Mouse (Mus musculus) embryonic facial prominence, embryonic 15.5 days (tissue): ENCODE data around the gene Wee1. TPM values are rescaled to one million over a fixed set of nuclear protein-coding genes. Genes with fewer than 3 reads are reported as not detected.
A peak's percentile ranks its signal among the peaks of the same experiment; 100 is the strongest.

Experiments used
- ATAC-seq: fragments of 200-750 bp; cut with Nextera tagmentation; 2 replicates; pipeline ENCODE4 v1.8.0; 2017; ENCODE audit warnings: low read depth, moderate TSS enrichment; ENCODE audit not compliant: insufficient number of reproducible peaks, low FRiP score, low TSS enrichment
- H3K27ac ChIP-seq: fragments of 300-500 bp; sonication (generic); replicated peaks from 2 replicates; pipeline ENCODE4 v1.5.1; 2015; ENCODE audit warnings: mild to moderate bottlenecking, inconsistent platforms
- H3K27me3 ChIP-seq: fragments of 300-500 bp; sonication (generic); 2 replicates; pipeline ENCODE4 v1.6.1; 2015; ENCODE audit warnings: inconsistent platforms
- H3K36me3 ChIP-seq: fragments of 300-500 bp; sonication (generic); 2 replicates; pipeline ENCODE4 v1.6.1; 2015; ENCODE audit warnings: mild to moderate bottlenecking, inconsistent platforms
- H3K4me1 ChIP-seq: fragments of 300-500 bp; sonication (generic); 2 replicates; pipeline ENCODE4 v1.6.1; 2015; ENCODE audit warnings: inconsistent platforms
- H3K4me2 ChIP-seq: fragments of 300-500 bp; sonication (generic); replicated peaks from 2 replicates; pipeline ENCODE4 v1.6.1; 2015; ENCODE audit warnings: mild to moderate bottlenecking, inconsistent platforms
- H3K4me3 ChIP-seq: fragments of 300-500 bp; sonication (generic); replicated peaks from 2 replicates; pipeline ENCODE4 v1.5.1; 2015; ENCODE audit warnings: mild to moderate bottlenecking, inconsistent platforms
- H3K9ac ChIP-seq: fragments of 300-500 bp; sonication (generic); 2 replicates; pipeline ENCODE4 v1.6.1; 2015; ENCODE audit warnings: inconsistent platforms
- H3K9me3 ChIP-seq: fragments of 300-500 bp; sonication (generic); replicated peaks from 2 replicates; pipeline ENCODE4 v1.6.1; 2016; ENCODE audit warnings: inconsistent platforms
- WGBS: fragments of 180-500 bp; shearing (Covaris S2); methylation state at CpG from one replicate; pipeline ENCODE4 v1.1.7; 2015; 5-methylcytosine and 5-hydroxymethylcytosine counted together
- polyA plus RNA-seq: library from polyadenylated mRNA; unstranded; fragments of >200 nt; fragmentation: Nextera tagmentation; extraction: Ambion mirVana; gene quantifications from 2 replicates; pipeline ENCODE4 v1.2.1, GENCODE M21; 2015

Wee1 gene
- 22.2 and 23.9 TPM in 2 replicates for polyA plus RNA-seq

DNA sequence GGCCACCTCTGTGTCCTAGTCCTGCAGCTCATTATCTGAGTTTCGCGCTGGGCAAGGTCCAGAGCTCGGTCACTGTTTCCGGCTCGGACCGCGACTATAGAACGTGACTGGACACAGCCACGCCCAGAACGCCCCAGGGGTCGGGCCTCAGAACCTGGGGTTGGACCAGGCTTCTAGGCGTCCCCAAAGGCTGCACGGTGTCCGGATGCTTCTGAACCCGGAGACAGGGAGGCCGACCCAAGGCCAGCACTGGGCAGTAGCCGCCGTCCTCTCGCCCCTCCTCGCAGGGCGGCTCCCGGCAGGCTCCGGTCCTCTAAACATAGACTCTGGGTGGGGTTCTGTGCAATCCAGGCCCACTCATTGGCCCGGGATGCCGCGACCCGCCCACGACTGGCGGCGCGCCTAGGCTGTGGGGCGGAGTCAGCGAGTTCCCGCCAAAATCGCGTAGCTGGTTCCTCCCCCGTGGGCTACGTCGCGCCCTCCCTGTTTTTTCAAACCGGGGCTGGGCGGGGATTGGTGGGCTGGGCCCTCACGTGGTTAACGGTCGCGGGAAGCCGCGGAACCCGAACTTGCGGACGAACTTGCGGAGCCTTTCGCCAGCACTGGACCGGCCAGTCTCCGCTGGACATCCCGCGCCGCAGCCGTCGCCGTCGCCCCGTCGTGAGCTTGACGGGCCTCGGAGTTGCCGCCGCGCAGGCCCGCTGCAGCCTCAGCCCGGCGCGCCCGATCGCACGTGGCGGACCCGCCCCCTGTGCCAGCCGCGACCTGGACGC lies at the start of gene Wee1:
TSS of gene Wee1 (plus strand) at position 531 of the 773 bp plus-strand sequence.
- H3K4me2 ChIP-seq, result peak within 1 kb of the TSS; percentile 77
- H3K9me3 ChIP-seq, result no peaks in the 10 kb centered on the region
- H3K4me1 ChIP-seq, result peaks cover 18% of the 10 kb centered on the region
- H3K27me3 ChIP-seq, result no peaks in the 10 kb centered on the region
- under 1% methylated on average over 81 of the region's 81 CpGs for WGBS
- peak within 1 kb of the TSS; percentile 82 for H3K9ac ChIP-seq
- no peaks in the 10 kb centered on the region for H3K36me3 ChIP-seq
- peak; percentile 98 for ATAC-seq
- H3K27ac ChIP-seq, result peak within 1 kb of the TSS; percentile 94
- H3K4me3 ChIP-seq, result peak within 1 kb of the TSS; percentile 98

DNA sequence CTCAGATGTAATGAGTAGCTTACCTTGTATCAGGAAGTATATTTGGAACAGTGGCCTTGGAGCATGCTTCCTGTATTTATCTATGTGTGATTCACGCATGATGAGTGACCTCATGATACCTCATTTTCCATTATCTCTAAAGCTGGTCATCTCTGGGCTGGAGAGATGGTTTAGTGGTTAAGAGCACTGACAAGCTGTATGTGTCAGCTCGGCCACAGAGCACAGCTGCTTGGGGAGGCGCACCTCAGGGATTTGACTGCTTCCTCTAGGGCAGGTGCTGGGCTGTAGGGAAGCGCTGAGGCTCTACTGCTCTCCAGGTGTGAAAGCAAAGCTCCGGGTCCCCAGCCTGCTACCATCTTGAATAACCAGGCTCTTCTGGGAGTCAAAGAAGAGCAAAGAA lies 43.7 kb upstream of the Wee1 start:
- H3K4me3 ChIP-seq, result no peak overlapping the region
- peaks cover 76% of the 10 kb centered on the region for H3K36me3 ChIP-seq
- no peaks in the 10 kb centered on the region for H3K4me1 ChIP-seq
- no peak overlapping the region for H3K4me2 ChIP-seq
- no peak for ATAC-seq
- H3K27me3 ChIP-seq, result no peaks in the 10 kb centered on the region
- no peak overlapping the region for H3K9ac ChIP-seq
- H3K9me3 ChIP-seq, result no peaks in the 10 kb centered on the region
- H3K27ac ChIP-seq, result no peak overlapping the region
- WGBS, result 85% methylated on average over 5 of the region's 5 CpGs

DNA sequence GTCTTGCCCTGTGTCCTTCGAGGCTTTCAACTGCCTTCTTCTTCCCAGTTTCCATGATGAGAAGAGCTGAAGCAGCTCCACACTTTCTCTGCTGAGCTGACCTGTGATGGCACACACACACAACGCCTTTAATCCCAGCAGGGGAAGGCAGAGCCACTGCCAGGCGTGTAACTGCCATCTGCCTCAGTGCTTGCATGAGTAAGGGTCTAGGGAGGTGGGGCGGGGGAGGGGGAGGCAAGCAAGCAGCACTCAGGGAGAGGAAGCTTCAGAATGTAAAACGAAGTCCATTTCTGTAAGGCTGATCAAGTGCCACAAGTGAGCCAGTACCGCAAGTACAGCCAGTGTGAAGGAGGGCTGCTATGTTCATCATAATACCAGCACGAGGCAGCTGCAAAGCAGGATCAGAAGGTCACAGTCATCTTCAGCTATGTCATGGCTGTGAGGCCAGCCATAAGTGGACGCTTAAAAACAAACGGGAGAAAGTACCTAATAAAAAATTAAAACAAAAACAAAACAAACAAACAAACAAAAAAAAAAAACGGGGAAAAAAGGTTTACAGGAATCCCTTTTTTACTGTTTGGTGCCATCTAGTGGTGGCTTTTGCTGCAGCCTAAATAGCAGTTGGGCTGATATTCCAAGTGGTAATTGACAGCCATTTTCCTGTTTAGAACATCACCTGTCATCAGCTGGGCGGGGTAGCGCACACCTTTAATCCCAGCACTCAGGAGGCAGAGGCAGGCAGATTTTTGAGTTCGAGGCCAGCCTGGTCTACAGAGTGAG lies 38.3 kb upstream of the Wee1 start:
- Histone ChIP-seq H3K9me3 (no peaks in the 10 kb centered on the region), H3K4me1 (no peaks in the 10 kb centered on the region), H3K9ac (no peak overlapping the region), H3K27ac (no peak overlapping the region), H3K4me3 (no peak overlapping the region), H3K4me2 (no peak overlapping the region), H3K36me3 (peaks cover 81% of the 10 kb centered on the region), H3K27me3 (no peaks in the 10 kb centered on the region)
- WGBS, result 70% methylated on average over 13 of the region's 13 CpGs
- ATAC-seq, result no peak

DNA sequence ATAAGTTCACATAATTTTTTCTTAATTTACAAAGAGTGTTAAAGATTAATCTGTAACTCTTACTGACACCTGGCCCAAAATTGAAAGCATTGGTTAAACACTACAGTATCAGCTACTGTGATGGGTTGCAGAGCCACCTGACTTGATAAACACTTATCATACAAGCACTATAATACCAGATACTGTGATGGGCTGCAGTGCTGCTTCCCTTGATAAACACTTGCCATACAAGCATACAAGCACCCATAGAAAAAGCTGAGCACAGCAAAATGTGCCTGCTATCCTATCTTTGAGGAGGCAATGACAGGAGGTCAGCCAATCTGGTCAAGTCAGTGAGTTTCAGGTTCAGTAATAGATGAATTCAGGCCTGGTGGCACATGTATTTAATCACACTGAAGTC lies 36.6 kb upstream of the Wee1 start:
- Histone ChIP-seq H3K4me1 (no peaks in the 10 kb centered on the region), H3K36me3 (peaks cover 76% of the 10 kb centered on the region), H3K9me3 (no peaks in the 10 kb centered on the region), H3K27ac (no peak overlapping the region), H3K27me3 (no peaks in the 10 kb centered on the region), H3K9ac (no peak overlapping the region), H3K4me3 (no peak overlapping the region), H3K4me2 (no peak overlapping the region)
- no peak for ATAC-seq

DNA sequence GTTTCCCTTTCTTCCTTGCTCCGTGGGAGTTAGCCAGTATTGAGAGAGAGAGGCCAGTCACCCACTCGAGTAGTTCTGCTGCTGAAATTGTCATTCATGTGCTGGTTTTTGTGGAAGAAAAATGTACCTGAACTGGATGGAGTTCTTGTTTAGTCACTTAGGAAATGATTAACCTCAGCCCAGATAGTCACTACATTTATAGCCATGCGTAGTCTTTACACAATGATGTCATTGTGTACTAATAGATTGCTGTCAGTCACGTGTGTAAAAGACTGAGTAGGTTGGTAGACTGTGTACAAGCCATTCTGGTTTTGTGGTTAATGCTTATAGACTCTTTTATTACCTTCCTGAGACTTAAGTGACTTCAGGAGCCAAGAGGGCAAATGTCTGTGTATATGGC lies 33.9 kb upstream of the Wee1 start:
- Histone ChIP-seq H3K36me3 (peaks cover 81% of the 10 kb centered on the region), H3K4me1 (no peaks in the 10 kb centered on the region), H3K27me3 (no peaks in the 10 kb centered on the region), H3K9me3 (no peaks in the 10 kb centered on the region), H3K4me2 (no peak overlapping the region), H3K4me3 (no peak overlapping the region), H3K27ac (no peak overlapping the region), H3K9ac (no peak overlapping the region)
- WGBS, result 76% methylated on average over 4 of the region's 4 CpGs
- ATAC-seq, result no peak

DNA sequence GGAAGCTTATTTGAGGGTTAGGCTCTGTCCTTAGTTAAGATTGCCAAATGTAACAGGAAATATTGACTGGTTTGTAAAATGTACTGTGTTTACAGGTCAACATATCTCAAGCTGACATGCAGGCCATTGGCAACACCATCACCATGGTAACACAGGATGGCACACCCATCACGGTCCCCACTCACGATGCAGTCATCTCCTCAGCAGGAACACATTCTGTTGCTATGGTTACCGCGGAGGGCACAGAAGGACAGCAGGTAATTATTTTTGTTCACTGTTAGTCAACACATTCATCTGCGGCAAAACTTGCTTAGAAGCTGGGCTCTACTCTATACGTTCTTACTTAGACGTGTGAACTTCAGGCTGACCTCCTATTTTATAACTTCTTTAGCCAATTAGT lies 30.2 kb upstream of the Wee1 start:
- H3K9me3 ChIP-seq, result no peaks in the 10 kb centered on the region
- no peak for ATAC-seq
- H3K4me1 ChIP-seq, result no peaks in the 10 kb centered on the region
- WGBS, result 83% methylated on average over 7 of the region's 7 CpGs
- H3K4me2 ChIP-seq, result no peak overlapping the region
- no peak overlapping the region for H3K9ac ChIP-seq
- H3K27ac ChIP-seq, result no peak overlapping the region
- no peak overlapping the region for H3K4me3 ChIP-seq
- H3K27me3 ChIP-seq, result no peaks in the 10 kb centered on the region
- H3K36me3 ChIP-seq, result peaks cover 85% of the 10 kb centered on the region

DNA sequence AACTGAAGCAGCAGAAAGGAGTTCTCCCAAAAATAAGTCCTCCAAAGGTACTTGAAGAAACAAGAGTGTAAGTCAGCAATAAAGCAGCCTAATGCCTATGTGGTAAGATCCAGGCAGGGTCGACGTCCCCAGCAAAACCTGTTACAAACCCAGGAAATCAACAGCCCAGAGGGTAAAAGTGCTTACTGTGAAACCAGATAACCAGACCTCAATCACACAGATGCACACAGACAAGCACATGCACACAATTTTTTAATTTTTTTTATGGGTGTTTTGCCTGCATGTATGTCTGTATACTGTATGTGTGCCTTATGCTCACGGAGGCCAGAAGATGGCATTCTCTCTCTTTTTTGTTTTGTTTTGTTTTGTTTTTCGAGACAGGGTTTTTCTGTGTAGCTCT lies 25.5 kb upstream of the Wee1 start:
- H3K4me1 ChIP-seq, result peaks cover 9% of the 10 kb centered on the region
- ATAC-seq, result no peak
- no peak overlapping the region for H3K27ac ChIP-seq
- peaks cover 50% of the 10 kb centered on the region for H3K36me3 ChIP-seq
- H3K4me2 ChIP-seq, result no peak overlapping the region
- no peaks in the 10 kb centered on the region for H3K27me3 ChIP-seq
- no peak overlapping the region for H3K9ac ChIP-seq
- WGBS, result 80% methylated on average over 4 of the region's 4 CpGs
- no peak overlapping the region for H3K4me3 ChIP-seq
- no peaks in the 10 kb centered on the region for H3K9me3 ChIP-seq

DNA sequence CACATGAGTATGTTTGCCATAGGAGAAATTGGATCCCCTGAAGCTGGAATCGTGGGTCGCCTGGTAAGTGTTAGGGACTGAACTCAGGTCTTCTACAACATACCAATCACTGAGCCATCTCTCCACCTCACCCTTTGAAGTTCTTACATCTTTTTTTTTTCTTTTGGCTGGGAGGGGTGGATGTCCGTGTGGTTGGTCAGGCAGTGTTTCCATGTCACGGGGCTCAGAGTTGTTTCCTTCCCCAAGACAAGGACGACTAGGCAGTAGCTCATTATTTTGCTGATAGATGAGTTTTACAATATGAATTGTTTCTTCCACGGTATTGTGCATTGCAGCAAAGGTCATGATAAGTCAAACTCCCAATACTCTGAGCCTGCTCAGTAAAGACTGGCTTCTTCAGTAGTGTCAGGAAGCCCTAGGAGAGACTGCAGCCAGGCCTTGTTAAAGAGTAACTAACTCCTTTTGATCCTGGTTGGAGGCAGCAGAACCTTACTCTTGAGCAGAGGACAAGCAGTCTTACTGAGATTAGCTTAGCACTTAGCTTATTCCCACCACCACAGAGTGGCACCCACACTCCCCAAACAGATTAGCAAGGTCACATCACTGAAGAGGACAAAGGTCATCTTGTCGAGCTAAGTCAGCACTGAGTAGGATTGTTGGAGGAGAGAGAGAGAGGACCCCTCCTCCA lies 24.6 kb upstream of the Wee1 start:
- H3K36me3 ChIP-seq, result peaks cover 41% of the 10 kb centered on the region
- H3K27ac ChIP-seq, result no peak overlapping the region
- H3K9ac ChIP-seq, result no peak overlapping the region
- no peak overlapping the region for H3K4me3 ChIP-seq
- no peak overlapping the region for H3K4me2 ChIP-seq
- ATAC-seq, result no peak
- H3K27me3 ChIP-seq, result no peaks in the 10 kb centered on the region
- 53% methylated on average over 7 of the region's 7 CpGs for WGBS
- H3K4me1 ChIP-seq, result peaks cover 9% of the 10 kb centered on the region
- H3K9me3 ChIP-seq, result no peaks in the 10 kb centered on the region

DNA sequence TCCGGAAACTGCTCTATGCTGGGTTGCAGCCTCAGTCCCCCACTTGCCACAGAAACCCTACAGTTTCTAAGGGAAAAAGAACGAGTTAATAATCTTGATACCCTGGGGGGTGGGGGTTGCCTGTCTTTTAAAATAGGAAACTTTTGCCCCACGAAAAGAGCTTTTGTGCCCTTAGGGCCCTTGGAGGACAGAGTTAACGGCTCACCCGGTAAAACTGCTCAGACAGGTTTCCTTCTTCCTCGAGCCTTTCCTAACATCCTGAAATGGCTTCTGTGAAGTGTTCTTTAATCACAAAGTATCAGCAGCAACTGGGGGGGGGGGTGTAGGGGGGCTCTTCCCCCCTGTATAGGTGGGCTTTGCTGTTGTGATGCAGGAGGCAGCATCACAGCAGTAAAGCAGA lies 21.0 kb upstream of the Wee1 start:
- no peak overlapping the region for H3K4me3 ChIP-seq
- H3K9ac ChIP-seq, result no peak overlapping the region
- 17% methylated on average over 6 of the region's 6 CpGs for WGBS
- H3K4me1 ChIP-seq, result peaks cover 9% of the 10 kb centered on the region
- no peaks in the 10 kb centered on the region for H3K9me3 ChIP-seq
- H3K27ac ChIP-seq, result peak overlapping the region; percentile 34; the same call in 1 of the 2 replicates
- no peak overlapping the region for H3K4me2 ChIP-seq
- no peaks in the 10 kb centered on the region for H3K27me3 ChIP-seq
- no peak for ATAC-seq
- H3K36me3 ChIP-seq, result peaks cover 7% of the 10 kb centered on the region

DNA sequence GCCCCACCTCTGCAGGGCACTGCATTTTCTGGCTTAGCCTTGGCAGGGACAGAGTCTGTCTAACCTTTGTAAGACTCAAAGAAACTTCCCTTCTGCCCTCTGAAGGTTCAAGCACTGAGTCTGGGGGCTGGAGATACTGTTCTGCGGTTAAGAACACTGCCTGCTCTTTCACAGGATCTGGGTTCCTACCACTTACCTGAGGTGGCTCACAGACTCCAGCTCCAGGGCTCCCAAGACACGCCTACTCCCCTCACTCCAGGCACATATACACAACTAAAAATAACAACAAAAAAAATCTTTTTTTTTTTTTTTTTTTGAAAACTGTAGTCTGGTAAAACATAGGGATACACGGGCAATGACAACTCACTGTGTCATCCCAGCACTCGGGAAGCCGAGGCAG lies 20.6 kb upstream of the Wee1 start:
- Histone ChIP-seq H3K9me3 (no peaks in the 10 kb centered on the region), H3K4me2 (no peak overlapping the region), H3K27ac (peak overlapping the region; percentile 34; the same call in 1 of the 2 replicates), H3K36me3 (peaks cover 3% of the 10 kb centered on the region), H3K27me3 (no peaks in the 10 kb centered on the region), H3K4me3 (no peak overlapping the region), H3K4me1 (peaks cover 9% of the 10 kb centered on the region), H3K9ac (no peak overlapping the region)
- no peak for ATAC-seq
- 47% methylated on average over 5 of the region's 5 CpGs for WGBS

DNA sequence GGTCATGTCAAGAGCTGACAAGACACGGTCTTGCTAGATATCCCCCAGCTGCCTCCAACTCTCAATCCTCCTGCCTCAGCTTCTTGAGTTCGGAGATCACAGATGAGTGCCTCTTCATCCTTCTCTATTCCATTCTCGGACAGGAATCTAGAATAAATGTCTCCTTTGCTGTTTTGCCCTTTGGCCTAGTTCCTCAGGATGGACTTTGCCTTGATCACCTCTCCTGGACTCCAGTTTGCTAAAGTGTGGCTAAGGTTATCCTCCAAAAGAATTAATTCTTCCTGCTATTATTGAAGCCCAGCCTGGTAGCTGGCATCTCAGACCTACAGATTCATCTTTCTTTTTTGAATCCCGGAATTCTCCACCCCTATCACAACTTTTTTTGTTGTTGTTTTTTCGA lies 16.8 kb upstream of the Wee1 start:
- no peak overlapping the region for H3K9ac ChIP-seq
- ATAC-seq, result no peak
- H3K4me3 ChIP-seq, result no peak overlapping the region
- H3K36me3 ChIP-seq, result no peaks in the 10 kb centered on the region
- no peaks in the 10 kb centered on the region for H3K9me3 ChIP-seq
- H3K4me1 ChIP-seq, result peaks cover 21% of the 10 kb centered on the region
- no peaks in the 10 kb centered on the region for H3K27me3 ChIP-seq
- 83% methylated on average over 5 of the region's 5 CpGs for WGBS
- H3K4me2 ChIP-seq, result no peak overlapping the region
- no peak overlapping the region for H3K27ac ChIP-seq
